Mouse (Mus musculus) lung, adult 18-20 months (tissue): ENCODE measurements around the gene Higd2a.
A peak's percentile ranks its signal among the peaks of the same experiment; 100 is the strongest.
"Not testable (repeated sequence)": the region's sequence is repeated elsewhere in the genome, so short reads cannot be mapped to it uniquely, and the experiment has no call there.

ENCODE experiments used
- DNase-seq, 2 experiments: peaks; one replicate each; pipeline ENCODE4 v3.0.0; 2022; ENCODE audit warnings: mixed read lengths in 2 of 2

Higd2a gene

DNA sequence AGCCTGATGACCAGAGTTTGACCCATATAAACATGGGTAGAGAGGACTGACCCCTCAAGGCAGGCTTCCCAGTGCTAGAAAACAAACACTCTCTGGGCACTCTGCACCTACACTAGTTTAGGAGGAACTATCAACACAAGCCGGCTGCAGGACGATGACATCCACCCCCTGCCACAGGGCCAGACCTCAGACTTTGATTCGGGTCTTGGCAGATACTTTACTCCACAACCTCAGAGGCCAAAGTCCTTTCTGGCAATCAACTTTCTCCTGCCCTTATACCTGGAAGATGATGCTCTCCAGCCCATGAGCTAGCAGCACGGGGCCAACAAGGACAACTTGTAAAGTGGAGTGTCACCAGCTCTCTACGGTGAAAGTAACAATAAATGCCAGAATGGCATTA is 7.1 kb upstream of the Higd2a start:
- DNase-seq, result no peak

DNA sequence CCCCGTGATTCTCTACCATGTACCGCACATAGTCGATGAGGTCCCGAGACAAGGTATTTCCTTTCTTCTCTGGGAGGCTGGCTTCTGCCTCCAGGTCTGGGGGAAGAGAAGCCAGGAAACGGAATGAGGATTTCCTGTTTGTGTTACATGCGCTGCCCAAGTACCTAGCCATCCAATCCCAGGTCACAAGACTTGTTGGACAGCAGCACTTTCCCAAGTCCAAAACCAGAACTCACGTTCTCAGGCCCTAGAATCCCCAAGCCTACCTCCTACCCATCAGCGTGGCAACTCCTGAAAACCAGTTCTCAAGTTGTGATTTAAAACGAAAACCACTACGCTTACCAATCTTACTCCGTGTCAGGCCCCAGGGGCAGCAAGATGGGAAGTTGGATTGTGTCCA is 4.2 kb upstream of the Higd2a start:
- no peak for DNase-seq

DNA sequence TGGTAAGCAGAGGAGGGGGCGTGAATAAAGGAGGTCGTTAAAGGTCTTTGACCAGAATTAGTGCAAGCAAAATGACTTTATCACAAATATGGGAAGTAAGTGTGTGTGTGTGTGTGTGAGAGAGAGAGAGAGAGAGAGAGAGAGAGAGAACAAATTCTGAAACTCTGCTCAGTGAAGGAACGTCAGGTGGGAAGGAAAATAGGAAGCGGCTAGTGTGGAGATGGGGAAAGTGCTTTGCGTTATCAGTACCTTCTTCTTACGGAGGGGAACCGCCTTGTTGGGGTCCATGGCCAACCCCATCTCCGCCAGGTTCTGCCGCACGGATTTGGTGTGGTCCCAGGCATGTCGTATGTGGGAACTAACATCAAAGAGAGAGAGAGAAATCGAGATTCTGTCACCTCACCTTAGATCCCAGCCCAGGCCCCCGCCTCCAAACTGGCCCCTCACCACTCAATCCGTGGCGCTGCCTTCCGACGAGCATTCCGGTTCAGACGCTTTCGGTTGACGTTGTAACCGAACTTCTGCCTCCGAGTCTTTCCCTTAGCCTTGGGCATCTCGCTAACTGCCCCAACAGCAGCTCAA is 502 bp upstream of the Higd2a start:
- no peak for DNase-seq

DNA sequence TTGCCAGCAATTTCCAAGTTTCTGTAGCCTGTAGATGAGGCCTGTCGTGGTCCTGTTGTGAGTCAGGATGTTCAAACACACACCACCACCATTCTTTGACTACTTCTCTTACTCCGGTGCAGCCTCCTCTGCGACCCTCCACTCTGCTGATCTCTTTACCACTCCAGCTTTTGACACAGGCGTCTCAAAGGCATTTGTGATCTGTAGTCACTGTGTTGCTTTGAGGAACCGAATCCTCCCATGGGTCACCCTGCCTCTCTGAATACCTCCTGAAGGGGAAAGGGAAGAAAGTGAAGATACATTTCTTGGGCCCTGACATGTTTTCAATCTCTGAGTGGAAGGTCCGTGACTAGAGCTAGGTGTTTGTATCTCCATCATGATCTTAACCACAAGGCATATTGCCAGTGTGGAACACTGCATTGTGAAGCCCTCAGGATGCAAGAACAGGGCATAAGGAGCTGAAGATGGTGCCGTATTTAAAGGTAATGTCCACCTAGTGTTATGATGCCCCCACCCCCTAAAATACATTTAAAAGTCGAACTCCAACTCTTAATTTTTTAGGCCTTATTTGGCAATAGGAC is 1.9 kb downstream of the Higd2a start:
- no peak for DNase-seq

DNA sequence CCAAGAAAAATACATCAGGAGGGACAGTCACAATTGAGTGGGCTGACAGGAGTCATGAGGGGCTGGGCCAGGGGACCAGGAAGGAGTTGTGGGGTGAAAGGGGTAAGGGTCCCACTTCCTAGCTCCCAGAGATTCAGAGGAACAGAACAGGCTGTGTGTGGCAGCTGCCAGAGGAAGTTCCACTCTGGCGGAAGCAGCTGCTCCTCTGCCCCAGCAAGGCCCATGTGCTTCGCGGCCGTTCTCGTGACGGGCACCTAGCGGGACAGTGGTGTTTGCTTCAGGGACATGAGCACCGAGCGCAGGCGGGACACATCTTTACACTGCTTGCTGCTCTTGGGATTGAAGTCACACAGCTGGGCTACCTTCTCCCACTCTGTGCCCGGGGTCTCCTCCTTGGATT is 3.6 kb downstream of the Higd2a start:
- no peak for DNase-seq

DNA sequence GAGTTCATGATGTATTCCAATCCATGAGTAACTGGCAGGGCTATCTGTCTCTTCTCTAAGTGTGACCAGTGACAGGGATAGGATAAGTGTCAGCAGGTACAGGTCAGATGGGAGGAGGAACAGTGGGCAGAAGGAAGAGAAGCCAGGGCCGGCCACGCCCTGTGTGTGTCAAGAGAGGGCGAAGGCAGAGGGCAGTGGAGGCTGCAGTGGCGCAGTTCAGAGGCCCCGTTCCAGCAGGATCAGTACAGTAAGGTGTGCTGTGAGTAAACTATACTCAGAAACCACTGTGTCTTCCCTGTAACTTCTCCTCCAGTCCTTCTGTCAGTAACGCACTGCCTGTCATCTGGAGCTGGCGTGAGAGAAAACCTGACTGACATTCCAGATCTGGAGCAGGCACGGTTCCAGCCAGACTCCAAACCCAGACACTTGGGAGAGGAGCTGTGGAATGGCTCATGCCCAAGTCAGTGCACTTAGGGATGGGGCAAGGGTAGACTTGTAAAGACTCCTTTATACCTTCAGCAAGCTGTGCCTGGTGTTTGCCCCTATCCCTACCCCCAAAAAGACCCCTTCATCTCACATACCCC is 6.2 kb downstream of the Higd2a start:
- no peak for DNase-seq

DNA sequence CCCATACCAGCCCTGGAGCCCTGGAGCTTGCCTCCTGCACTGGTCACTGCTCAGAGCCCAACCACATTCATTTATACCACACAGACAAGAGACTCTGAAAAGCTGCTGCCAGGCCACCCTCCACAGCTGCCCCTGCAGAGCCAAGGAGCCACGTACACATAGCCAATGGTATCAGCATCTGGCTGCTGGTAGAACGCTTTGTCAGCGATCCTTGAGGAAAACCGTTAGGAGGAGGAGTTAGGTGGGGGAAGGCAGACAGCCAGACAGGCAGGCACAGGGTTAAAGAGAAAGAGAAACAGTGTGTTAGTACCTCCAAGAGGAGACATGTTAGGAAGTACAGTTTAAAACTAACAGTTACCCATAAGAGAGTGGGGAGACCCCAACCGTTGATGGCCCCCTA is 6.9 kb downstream of the Higd2a start:
- DNase-seq, result no peak

DNA sequence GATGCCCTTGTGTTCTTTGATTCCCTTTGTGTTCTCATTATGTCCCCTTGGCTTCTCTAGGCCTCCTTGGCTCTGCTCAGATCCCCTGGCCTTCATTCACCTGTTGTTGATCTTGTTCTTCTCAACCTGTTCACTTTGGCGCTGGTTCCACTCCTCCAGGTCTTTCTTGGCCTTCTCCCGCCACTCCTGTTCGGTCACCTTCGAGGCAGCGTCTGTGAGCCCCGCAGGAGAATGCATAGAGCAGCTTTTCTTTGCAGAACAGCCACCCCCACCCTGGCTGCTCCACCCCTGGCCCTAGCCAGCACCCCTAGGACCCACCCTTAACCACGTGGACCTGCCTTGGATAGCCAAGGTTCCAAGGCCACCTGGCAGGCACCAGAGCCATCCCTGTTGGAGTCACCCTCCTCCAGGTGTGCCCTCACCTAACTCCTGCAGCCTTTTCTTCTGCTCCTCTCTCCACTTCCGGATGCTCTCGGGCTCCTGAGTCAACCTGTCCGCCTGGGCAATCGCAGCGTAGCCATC is 8.7 kb downstream of the Higd2a start:
- no peak for DNase-seq

DNA sequence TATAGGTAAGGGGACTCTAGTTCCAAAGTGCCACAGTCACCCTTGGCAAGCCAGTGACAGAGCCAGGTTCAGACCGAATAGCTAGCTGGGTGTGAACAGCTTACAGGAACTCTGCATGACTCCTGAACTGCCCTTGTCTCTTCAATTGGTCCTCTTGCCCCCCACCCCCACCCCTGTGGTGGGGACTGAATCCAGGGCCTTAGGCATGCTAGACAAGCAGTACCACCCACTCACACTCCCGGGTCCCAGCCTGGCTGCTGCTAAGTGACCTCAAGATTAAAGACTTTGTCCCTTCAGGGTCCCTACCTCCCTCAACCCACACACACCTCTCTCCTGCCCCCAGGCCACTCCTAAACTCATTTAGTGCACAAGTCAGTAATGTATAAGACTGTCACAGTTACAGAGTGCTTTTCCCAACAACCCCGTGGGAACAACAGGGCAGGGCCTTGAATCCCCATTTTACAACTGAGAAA is 12.7 kb downstream of the Higd2a start:
- DNase-seq, result no peak

DNA sequence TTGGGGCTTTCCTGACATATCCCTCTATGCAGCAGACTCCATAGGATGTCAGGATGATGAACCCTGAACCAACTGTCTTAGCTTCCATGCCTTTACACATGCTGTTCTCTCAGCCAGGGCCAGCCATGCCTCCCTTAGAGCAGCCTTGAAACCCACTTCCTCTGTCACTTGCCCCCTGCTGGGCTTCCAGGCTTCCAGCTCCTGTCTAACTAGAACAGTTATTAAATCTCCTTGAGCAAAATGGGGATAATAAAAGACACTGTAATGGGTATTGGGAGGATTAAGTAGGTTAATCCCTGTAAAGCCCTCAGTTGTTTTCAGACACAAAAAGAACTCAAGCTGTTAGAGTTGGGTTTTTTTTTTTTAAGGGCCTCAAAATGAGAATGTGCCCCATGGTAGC is 13.5 kb downstream of the Higd2a start:
- no peak for DNase-seq

DNA sequence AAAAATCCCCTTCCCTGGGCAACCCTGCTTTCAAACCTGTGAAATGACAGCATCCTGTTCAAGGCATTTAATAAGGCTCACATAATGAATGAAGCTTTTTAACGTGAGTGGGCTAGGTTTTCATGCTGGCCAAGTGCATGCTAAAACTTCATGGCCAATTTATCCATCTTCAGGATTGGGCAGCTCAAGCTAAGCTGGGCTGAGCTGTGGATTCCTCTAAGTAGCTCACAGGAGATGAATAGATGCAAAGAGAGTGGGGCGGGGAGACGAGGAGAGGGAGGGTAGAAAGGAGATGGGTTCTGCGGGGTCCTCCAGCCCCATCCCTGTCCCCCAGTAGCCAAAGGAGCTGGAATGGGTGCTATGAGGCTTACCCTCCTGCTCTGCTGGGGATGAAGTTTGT is 14.2 kb downstream of the Higd2a start:
- no peak for DNase-seq

DNA sequence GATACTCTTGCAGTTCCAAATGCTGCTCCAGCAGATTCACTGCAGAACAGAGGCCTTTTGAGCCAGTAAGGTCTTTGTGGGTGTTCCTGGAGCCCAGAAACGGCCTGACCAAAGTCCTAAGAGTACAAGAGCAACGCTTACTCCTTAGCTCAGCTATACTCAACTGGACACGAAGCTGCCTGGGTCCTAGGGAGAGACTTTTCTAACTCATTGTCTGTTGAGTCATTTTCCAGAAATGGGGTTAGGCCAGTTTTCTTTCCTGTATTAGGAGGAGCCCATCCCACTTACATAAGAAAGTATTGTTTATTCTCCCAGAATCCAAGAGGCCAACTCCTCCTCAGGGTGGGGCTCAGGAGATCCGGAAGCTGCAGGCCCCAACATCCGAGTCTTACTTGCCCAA is 15.4 kb downstream of the Higd2a start:
- peak in 1 of 2 experiments; percentile 46 for DNase-seq

DNA sequence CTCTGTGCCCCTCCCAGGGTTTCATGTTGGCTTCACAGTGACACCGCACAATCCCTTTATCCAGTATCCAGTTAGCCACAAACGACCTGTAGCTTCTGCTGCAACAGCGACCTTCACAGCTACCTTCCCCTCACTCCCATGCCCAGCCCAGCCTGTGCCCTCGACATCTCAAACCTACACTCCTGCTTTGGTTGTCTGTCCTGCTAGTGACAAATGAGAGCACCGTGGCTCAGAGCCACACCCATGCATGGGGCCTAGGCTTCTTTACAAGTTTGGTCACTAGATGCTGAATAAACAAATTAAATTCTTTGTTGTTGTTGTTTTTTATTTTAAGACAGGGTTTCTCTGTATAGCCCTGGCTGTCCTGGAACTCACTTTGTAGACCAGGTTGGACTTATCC is 17.2 kb downstream of the Higd2a start:
- DNase-seq, result no peak

DNA sequence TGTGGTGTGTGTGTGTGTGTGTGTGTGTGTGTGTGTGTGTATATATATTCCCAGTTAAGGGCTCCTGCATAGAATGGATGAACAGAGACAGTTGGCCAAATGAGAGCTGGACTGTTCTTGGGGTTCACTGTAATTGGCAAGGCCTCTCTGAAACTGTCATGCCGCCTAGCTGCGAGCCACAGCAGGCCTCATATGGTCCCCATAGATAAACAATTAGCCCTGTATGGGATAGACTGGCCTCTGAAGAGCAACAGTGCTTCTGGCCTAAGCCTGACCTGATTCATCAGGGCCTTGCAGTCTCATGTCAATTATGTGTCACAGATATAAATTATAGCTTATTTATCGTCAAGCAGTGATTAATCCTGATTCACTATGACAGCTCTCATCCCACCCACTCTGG is 18.0 kb downstream of the Higd2a start:
- no peak for DNase-seq

DNA sequence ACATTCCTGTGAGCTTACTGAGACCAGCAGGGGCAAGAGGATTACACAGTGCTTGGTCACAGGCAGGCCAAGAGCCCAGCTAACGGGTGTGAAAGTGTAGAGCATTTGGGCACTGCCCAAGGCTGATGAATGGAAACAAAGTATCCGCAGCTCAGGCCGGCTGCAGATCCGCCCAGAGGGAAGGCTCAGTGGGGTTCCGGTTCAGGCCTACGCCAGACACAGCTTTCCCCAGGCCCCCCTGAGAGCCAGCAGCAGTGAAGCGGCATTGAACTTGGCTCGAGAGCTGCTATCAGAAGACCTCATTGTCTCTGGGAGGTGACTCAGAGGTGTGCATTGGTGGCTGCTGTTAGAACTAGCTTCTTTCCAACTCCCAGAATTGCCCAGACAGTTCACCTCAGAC is 18.7 kb downstream of the Higd2a start:
- DNase-seq, result peak; percentile 28 to 51

DNA sequence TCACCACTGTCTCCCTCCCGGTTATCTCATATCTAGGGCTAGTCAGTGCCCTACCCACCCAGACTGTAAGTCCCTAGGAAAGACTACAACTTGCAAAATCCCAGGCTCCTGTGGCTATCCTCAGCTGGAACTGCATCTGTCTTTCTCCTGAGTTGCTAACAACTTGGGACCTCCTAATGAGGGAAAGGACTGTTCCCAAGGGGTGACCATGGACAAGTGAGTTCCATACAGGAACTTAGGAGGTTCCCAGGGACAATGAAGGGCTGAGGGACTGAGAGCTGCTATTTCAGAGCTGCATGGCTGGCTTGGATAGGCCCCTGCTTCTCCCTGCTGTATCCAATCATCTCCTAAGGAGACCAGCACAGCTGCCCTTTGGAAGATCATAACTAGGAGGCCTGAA is 19.3 kb downstream of the Higd2a start:
- DNase-seq, result no peak

DNA sequence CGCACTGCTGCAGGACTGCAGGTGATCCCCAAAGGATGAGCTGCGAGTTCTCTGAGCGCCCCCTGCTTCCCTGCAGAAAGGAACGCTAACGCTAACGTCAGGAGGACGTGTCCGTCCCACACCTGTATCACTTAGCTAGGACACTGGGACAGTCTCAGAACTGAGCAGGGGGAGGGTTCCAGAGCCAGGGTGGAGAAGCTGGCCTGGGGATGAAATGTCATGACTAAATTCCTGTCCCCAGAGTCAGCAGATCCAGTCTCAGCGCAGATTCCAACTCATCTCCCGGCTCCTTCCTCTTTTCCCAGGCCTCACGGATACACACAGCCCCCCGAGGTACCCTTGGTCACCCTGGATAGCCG is 20.6 kb downstream of the Higd2a start:
- peak; percentile 24 to 28 for DNase-seq

DNA sequence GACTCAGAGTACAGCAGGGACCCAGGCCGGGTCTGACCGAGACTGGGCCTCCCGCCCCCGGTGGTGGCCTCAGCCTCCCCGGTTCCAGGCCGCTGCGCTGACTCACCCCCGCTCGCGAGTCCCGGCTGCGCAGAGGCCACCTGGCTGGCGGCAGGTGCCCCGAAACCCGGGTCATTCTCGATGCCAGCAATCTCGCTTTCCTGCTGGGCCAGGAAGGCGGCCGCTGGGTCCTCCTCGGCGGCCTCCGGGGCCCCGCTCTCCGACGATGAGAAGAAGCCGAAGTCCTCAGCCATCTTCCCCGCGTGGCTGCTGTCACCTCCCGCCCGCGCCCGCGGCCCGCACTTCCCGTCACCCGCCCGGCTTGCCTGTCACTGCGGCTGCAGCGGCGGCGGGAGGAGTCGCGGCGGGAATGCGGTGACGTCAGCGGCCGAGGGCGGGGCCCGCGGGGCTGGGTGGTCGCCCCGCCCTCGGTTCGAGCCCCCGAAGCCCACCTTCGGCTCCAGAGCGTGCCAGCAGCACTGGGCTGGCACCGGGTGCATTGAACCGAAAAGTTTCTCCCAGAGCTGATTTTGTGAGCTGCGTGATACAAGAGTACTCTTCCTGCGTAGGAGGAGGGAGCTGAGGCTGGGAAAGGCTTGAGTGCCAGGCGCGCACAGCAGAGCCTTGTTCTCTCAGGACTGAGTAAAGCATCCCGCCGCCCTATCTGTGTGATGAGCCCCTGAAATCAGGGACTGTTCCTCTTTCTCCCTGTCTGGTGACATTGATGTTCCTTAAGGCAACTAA is 21.2 kb downstream of the Higd2a start, which contains the start of gene Cltb:
TSS of gene Cltb (minus strand) at position 373 of the 783 bp plus-strand sequence.
- DNase-seq, result peak; percentile 88 to 92

DNA sequence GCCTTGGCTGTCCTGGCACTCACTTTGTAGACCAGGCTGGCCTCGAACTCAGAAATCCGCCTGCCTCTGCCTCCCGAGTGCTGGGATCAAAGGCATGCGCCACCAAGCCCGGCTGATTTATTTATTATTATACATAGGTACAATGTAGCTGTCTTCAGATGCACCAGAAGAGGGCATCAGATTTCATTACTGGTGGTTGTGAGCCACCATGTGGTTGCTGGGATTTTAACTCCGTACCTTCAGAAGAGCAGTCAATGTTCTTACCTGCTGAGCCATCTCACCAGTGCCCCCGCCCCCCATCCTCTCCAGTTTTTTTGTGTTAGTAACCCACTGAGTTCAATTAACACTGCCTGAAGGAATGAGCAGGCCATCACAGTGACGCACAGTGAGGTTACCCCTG is 23.1 kb downstream of the Higd2a start:
- DNase-seq, result not testable (repeated sequence)

DNA sequence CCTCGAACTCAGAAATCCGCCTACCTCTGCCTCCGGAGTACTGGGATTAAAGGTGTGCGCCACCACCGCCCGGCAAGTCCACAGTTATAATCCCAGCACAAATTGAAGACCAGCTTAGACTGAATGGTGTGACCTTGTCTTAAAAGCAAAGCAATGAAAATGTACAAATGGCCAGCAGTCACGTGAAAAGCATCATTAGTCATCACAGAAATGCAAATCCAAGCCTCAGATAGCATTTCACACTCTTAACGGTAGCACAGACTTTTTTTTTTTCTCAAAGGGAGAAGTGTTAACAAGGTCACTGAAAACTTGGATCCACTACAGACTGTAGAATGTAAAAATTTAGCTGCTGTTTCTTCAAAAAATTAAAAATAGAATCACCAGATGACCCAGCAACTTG is 26.3 kb downstream of the Higd2a start:
- DNase-seq, result no peak

DNA sequence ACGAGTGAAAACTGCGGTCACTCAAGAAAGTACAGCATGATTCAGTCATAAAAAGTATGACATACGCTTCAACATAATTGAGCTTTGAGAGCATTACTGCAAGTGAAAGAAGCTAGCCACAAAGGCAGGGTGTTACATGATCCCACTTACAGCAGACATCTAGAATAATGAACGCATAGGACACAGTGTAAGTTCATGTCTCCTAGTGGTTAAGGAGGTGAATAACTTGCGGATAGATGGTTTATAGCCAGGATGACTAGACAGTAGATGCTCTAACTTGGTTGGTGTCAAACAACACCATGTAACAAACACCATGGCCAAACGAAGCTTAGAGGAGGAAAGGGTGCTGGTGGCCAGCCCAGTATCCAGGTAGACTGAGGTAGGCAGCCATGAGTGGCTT is 27.0 kb downstream of the Higd2a start:
- no peak for DNase-seq

DNA sequence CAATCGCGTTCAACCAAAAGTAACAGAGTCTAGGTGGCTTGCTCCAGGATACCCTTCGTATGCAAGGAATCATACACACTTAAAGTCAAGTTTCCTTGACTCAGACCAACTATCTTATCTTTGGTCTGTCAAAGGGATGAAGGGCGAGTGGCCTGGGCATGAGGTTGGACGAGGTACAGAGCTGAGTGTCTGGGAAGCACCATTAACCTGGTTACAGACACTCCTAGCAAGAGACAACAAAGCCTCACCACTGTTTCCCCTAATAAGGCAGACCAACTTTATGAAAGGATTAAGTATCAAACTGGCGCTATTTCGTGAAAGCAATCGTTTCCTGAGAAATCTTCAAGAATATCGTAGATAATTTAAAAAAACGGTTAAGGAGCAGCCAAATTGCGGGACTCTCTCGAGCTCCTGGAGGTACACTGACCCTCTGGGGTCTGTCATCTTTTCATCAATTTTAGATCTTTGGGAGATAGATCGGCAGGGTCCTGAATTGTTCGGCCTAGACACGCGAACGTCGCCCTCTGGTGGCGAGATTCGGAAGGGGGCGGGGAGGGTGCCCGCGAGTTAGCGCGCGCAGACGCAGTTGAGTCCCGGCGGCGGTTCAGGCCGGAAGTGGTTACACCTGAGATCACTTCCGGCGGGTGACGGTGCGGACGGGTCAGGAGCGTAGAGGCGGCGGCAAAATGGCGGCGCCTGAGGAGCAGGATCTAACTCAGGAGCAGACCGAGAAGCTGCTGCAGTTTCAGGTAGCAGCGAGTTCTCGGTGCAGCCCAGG is 31.3 kb downstream of the Higd2a start, which contains the start of gene Faf2:
TSS of gene Faf2 (plus strand) at position 630 of the 778 bp plus-strand sequence.
- peak; percentile 96 to 97 for DNase-seq
